Mouse (Mus musculus) hindbrain, embryonic 11.5 days (tissue): ENCODE results near the gene 4921511C20Rik. TPM values are rescaled to one million over a fixed set of nuclear protein-coding genes. Genes with fewer than 3 reads are reported as not detected.

Experiments
- ATAC-seq: fragments of 200-750 bp; cut with Nextera tagmentation; 2 replicates; pipeline ENCODE4 v1.8.0; 2017; ENCODE audit warnings: mild to moderate bottlenecking, moderate TSS enrichment, moderate library complexity; ENCODE audit not compliant: low FRiP score
- DNase-seq: peaks from one replicate; pipeline ENCODE4 v3.0.0-alpha.2; 2015; ENCODE audit warnings: low spot score
- H3K27ac ChIP-seq: fragments of 300-500 bp; sonication (generic); 2 replicates; pipeline ENCODE4 v1.5.1; 2014; ENCODE audit warnings: mild to moderate bottlenecking, low read depth, low read length
- H3K27me3 ChIP-seq: fragments of 300-500 bp; sonication (generic); 2 replicates; pipeline ENCODE4 v1.6.1; 2014; ENCODE audit warnings: mild to moderate bottlenecking, low read length, moderate library complexity, mixed read lengths; ENCODE audit not compliant: control insufficient read depth, insufficient read depth
- H3K36me3 ChIP-seq: fragments of 300-500 bp; sonication (generic); 2 replicates; pipeline ENCODE4 v1.6.1; 2014; ENCODE audit warnings: mild to moderate bottlenecking, low read length, moderate library complexity, mixed read lengths; ENCODE audit not compliant: control insufficient read depth, insufficient read depth
- H3K4me1 ChIP-seq: fragments of 300-500 bp; sonication (generic); replicated peaks from 2 replicates; pipeline ENCODE4 v1.6.1; 2014; ENCODE audit warnings: low read length, mixed read lengths; ENCODE audit not compliant: control insufficient read depth, insufficient read depth
- H3K4me2 ChIP-seq: fragments of 300-500 bp; sonication (generic); replicated peaks from 2 replicates; pipeline ENCODE4 v1.6.1; 2014; ENCODE audit warnings: mild to moderate bottlenecking, low read depth, low read length
- H3K4me3 ChIP-seq: fragments of 300-500 bp; sonication (generic); 2 replicates; pipeline ENCODE4 v1.5.1; 2014; ENCODE audit warnings: low read depth, low read length
- H3K9ac ChIP-seq: fragments of 300-500 bp; sonication (generic); 2 replicates; pipeline ENCODE4 v1.6.1; 2014; ENCODE audit warnings: low read depth, low read length
- H3K9me3 ChIP-seq: fragments of 300-500 bp; sonication (generic); 2 replicates; pipeline ENCODE4 v1.6.1; 2016; ENCODE audit warnings: low read length; ENCODE audit not compliant: control insufficient read depth
- whole genome bisulfite sequencing: fragments of 180-500 bp; shearing (Covaris S2); extraction: QIAGEN DNeasy Blood & Tissue Kit; methylation state at CpG from one replicate; pipeline ENCODE4 v1.1.7; 2014; 5-methylcytosine and 5-hydroxymethylcytosine counted together
- polyA plus RNA-seq: library from polyadenylated mRNA; unstranded; fragments of >200 nt; fragmentation: Nextera tagmentation; extraction: Ambion mirVana; gene quantifications from 2 replicates; pipeline ENCODE4 v1.2.1, GENCODE M21; 2014

4921511C20Rik gene
- polyA plus RNA-seq, result not detected in 2 replicates

DNA sequence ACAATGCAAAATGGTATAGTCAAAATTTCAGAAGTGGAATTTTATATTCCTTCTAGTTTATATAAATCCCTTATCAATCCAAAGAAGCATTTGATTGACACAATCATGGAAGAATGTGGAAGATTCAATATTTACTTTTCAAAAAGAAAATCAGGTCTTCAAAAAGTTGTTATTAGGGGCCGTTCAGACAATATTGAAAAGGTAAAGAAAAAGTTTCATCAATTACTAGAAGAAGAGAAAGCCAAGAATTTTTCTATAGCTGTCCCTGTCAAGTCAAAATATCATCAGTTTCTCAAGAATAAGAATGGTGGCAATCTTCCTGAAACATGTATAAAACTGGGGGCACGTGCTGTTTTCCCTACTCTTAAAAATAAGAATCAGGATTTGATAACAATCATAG lies at the start of gene 4921511C20Rik:
Gene 4921511C20Rik (plus strand): TSS at position 301 of the 400 bp plus-strand sequence.
- WGBS, result 75% methylated on average over 2 of the region's 2 CpGs
- ATAC-seq (no peak), DNase-seq (no peak)
- Histone ChIP-seq H3K9me3 (no peaks in the 10 kb centered on the region), H3K4me1 (no peaks in the 10 kb centered on the region), H3K36me3 (no peaks in the 10 kb centered on the region), H3K27ac (no peak within 1 kb of the TSS), H3K4me3 (no peak within 1 kb of the TSS), H3K9ac (no peak within 1 kb of the TSS), H3K4me2 (no peak within 1 kb of the TSS), H3K27me3 (no peaks in the 10 kb centered on the region)
